Mouse (Mus musculus): Measurements from ENCODE around the gene Hmgb4. TPM values are rescaled to one million over a fixed set of nuclear protein-coding genes. Genes with fewer than 3 reads are reported as not detected.

The Hmgb4 gene
- polyA plus RNA-seq, 1 experiment from 2014 or later, result not detected

DNA sequence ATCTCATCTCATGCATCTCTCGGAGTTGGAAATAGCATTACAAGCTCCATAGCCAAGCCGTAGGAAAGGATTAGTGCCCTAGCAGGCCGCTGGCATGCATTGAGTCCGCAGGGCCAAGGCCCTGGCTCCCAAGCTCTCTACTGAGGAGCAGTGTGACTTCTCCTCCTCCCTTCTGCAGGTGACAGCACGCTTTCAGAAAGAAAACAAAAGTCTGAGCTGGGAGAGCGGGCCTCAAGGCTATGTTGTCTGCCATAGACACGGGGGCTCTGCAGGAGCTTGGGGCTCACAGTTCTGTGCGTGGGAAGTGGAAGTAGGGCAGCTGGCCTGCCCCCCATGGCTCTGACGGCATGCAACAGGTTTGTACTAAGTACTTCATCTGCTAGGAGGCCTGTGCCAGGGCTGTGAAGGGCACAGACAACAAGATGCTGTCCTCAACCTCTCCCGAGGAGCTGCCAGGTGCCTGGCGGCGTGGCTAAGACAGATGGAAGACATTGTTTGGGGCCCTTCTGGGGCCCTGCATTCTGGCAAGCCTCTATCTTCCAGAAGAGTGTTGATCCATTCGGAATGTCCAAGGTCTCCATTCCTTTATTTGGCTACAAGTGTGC is 42.7 kb downstream of the Hmgb4 start:
- DNase-seq (ENCODE audit: low read depth, low spot score) (no peak), ATAC-seq (no peak)
- TF ChIP-seq CTCF (IDR thresholded peaks at IDR 0.05), result no peak
- CTCF ChIA-PET, result no interaction called here
- in situ Hi-C loops (cut with MboI; ENCODE audit: low pct_unique_long_range_greater_than_20kb), result no loop called here
- POLR2A ChIA-PET, result no interaction called here
- no peaks in the 10 kb centered on the region for H3K27me3 ChIP-seq

Measured in Patski (cell line).